Mouse (Mus musculus) kidney, postnatal 10 days (tissue): Measurements from ENCODE around the gene Rbm42.

ENCODE experiments used
- DNase-seq: peaks from one replicate; pipeline ENCODE4 v3.0.0; 2021; ENCODE audit warnings: mixed read lengths

The Rbm42 gene

GRCm38 (mm10) chr7:30649591-30650540 lies at the start of gene Rbm42:
Rbm42 (minus strand) TSS chr7:30650317.
- peak; percentile 99 for DNase-seq

GRCm38 (mm10) chr7:30698589-30698988 lies 48.5 kb upstream of the Rbm42 start, which contains the start of gene 2200002J24Rik:
2200002J24Rik (plus strand) TSS chr7:30698926.
- DNase-seq = no peak

- no peak for DNase-seq
Measured at GRCm38 (mm10) chr7:30698101-30698500, 48.0 kb upstream of the Rbm42 start.

GRCm38 (mm10) chr7:30688325-30688724 lies 38.2 kb upstream of the Rbm42 start:
- no peak for DNase-seq

GRCm38 (mm10) chr7:30683425-30683824 lies 33.3 kb upstream of the Rbm42 start:
- DNase-seq = no peak

GRCm38 (mm10) chr7:30681897-30682296 lies 31.8 kb upstream of the Rbm42 start:
- DNase-seq = no peak

GRCm38 (mm10) chr7:30678263-30678975 lies 28.3 kb upstream of the Rbm42 start:
- DNase-seq = peak; percentile 52

- DNase-seq = no peak
Measured at GRCm38 (mm10) chr7:30671480-30671879, 21.4 kb upstream of the Rbm42 start, which contains the start of gene Pmis2. Pmis2 (minus strand) TSS chr7:30671605.

- DNase-seq = no peak
Measured at GRCm38 (mm10) chr7:30669229-30669628, 19.1 kb upstream of the Rbm42 start.

GRCm38 (mm10) chr7:30665321-30665720 lies 15.2 kb upstream of the Rbm42 start:
- no peak for DNase-seq

- DNase-seq = peak; percentile 95
Measured at GRCm38 (mm10) chr7:30664529-30665200, 14.5 kb upstream of the Rbm42 start, which contains the start of gene Haus5. Haus5 (minus strand) TSS chr7:30664994.

GRCm38 (mm10) chr7:30639083-30639482 lies 11.0 kb downstream of the Rbm42 start:
- DNase-seq = no peak

GRCm38 (mm10) chr7:30636395-30636794 lies 13.7 kb downstream of the Rbm42 start:
- no peak for DNase-seq

GRCm38 (mm10) chr7:30635752-30636151 lies 14.4 kb downstream of the Rbm42 start, which contains the start of gene Etv2:
Etv2 (minus strand) TSS chr7:30635852.
- DNase-seq = no peak

GRCm38 (mm10) chr7:30634621-30635020 lies 15.5 kb downstream of the Rbm42 start:
- DNase-seq = peak; percentile 70

GRCm38 (mm10) chr7:30633762-30634412 lies 16.2 kb downstream of the Rbm42 start:
- no peak for DNase-seq

- no peak for DNase-seq
Measured at GRCm38 (mm10) chr7:30629013-30629412, 21.1 kb downstream of the Rbm42 start.

GRCm38 (mm10) chr7:30626647-30627046 lies 23.5 kb downstream of the Rbm42 start:
- no peak for DNase-seq

GRCm38 (mm10) chr7:30625530-30626384 lies 24.4 kb downstream of the Rbm42 start, which contains the start of gene Cox6b1:
Cox6b1 (minus strand) TSS chr7:30626151.
- DNase-seq = peak; percentile 93

- no peak for DNase-seq
Measured at GRCm38 (mm10) chr7:30619202-30619601, 30.9 kb downstream of the Rbm42 start.

- no peak for DNase-seq
Measured at GRCm38 (mm10) chr7:30618658-30619057, 31.5 kb downstream of the Rbm42 start.
